Mouse (Mus musculus) intestine, embryonic 16.5 days (tissue): Measurements from ENCODE around the gene Prss36. TPM values are rescaled to one million over a fixed set of nuclear protein-coding genes. Genes with fewer than 3 reads are reported as not detected.
"Not testable (repeated sequence)": the region's sequence is repeated elsewhere in the genome, so short reads cannot be mapped to it uniquely, and the experiment has no call there.

Experiments
- ATAC-seq: fragments of 200-750 bp; cut with Nextera tagmentation; 2 replicates; pipeline ENCODE4 v1.8.0; 2017; ENCODE audit warnings: moderate TSS enrichment, moderate library complexity
- H3K27ac ChIP-seq: fragments of 300-500 bp; sonication (generic); 2 replicates; pipeline ENCODE4 v1.5.1; 2014; ENCODE audit warnings: mild to moderate bottlenecking, low read length
- H3K27me3 ChIP-seq: fragments of 300-500 bp; sonication (generic); replicated peaks from 2 replicates; pipeline ENCODE4 v1.6.1; 2014; ENCODE audit warnings: low read length, control low read depth, mixed read lengths; ENCODE audit not compliant: control insufficient read depth, insufficient read depth
- H3K36me3 ChIP-seq: fragments of 300-500 bp; sonication (generic); 2 replicates; pipeline ENCODE4 v1.6.1; 2014; ENCODE audit warnings: low read length, control low read depth; ENCODE audit not compliant: control insufficient read depth, insufficient read depth
- H3K4me1 ChIP-seq: fragments of 300-500 bp; sonication (generic); 2 replicates; pipeline ENCODE4 v1.6.1; 2014; ENCODE audit warnings: low read length, control low read depth, mixed read lengths; ENCODE audit not compliant: control insufficient read depth, insufficient read depth
- H3K4me2 ChIP-seq: fragments of 300-500 bp; sonication (generic); 2 replicates; pipeline ENCODE4 v1.6.1; 2014; ENCODE audit warnings: low read depth, low read length, control low read depth
- H3K4me3 ChIP-seq: fragments of 300-500 bp; sonication (generic); 2 replicates; pipeline ENCODE4 v1.5.1; 2014; ENCODE audit warnings: mild to moderate bottlenecking, low read length
- H3K9ac ChIP-seq: fragments of 300-500 bp; sonication (generic); 2 replicates; pipeline ENCODE4 v1.6.1; 2014; ENCODE audit warnings: low read depth, low read length
- H3K9me3 ChIP-seq: fragments of 300-500 bp; sonication (generic); 2 replicates; pipeline ENCODE4 v1.6.1; 2016; ENCODE audit warnings: low read length, control low read depth; ENCODE audit not compliant: control insufficient read depth
- WGBS: fragments of 180-500 bp; shearing (Covaris S2); extraction: QIAGEN DNeasy Blood & Tissue Kit; methylation state at CpG from one replicate; pipeline ENCODE4 v1.1.7; 2014; 5-methylcytosine and 5-hydroxymethylcytosine counted together
- polyA plus RNA-seq: library from polyadenylated mRNA; unstranded; fragments of >200 nt; fragmentation: Nextera tagmentation; extraction: Ambion mirVana; gene quantifications from 2 replicates; pipeline ENCODE4 v1.2.1, GENCODE M21; 2015

Gene Prss36
- polyA plus RNA-seq, 1 experiment from 2014 or later: 9.6 TPM

GRCm38 (mm10) chr7:127898179-127898956 lies 48.2 kb downstream of the Prss36 start:
- Histone ChIP-seq H3K4me1 (peaks cover 16% of the 10 kb centered on the region), H3K4me3 (no peak overlapping the region), H3K27me3 (no peaks in the 10 kb centered on the region), H3K9me3 (no peaks in the 10 kb centered on the region), H3K36me3 (no peaks in the 10 kb centered on the region), H3K4me2 (no peak overlapping the region), H3K9ac (no peak overlapping the region), H3K27ac (peak overlapping the region; percentile 96)
- ATAC-seq: no peak
- WGBS: 33% methylated on average over 10 of the region's 10 CpGs

GRCm38 (mm10) chr7:127897542-127897941 lies 49.0 kb downstream of the Prss36 start:
- no peaks in the 10 kb centered on the region for H3K36me3 ChIP-seq
- H3K9me3 ChIP-seq: no peaks in the 10 kb centered on the region
- ATAC-seq: no peak
- WGBS: 79% methylated on average over 7 of the region's 7 CpGs
- no peak overlapping the region for H3K4me2 ChIP-seq
- H3K9ac ChIP-seq: no peak overlapping the region
- no peaks in the 10 kb centered on the region for H3K27me3 ChIP-seq
- no peak overlapping the region for H3K27ac ChIP-seq
- H3K4me1 ChIP-seq: peaks cover 16% of the 10 kb centered on the region
- no peak overlapping the region for H3K4me3 ChIP-seq

- peaks cover 16% of the 10 kb centered on the region for H3K4me1 ChIP-seq
- H3K36me3 ChIP-seq: no peaks in the 10 kb centered on the region
- no peak overlapping the region for H3K4me2 ChIP-seq
- no peaks in the 10 kb centered on the region for H3K27me3 ChIP-seq
- H3K27ac ChIP-seq: no peak overlapping the region
- no peak for ATAC-seq
- H3K9ac ChIP-seq: no peak overlapping the region
- H3K4me3 ChIP-seq: no peak overlapping the region
- H3K9me3 ChIP-seq: no peaks in the 10 kb centered on the region
- WGBS: 52% methylated on average over 13 of the region's 13 CpGs
These were observed 50.1 kb downstream of the Prss36 start for GRCm38 (mm10) chr7:127896384-127896783.

GRCm38 (mm10) chr7:127895891-127896290 lies 50.6 kb downstream of the Prss36 start:
- not testable (repeated sequence) for ATAC-seq, H3K9me3 ChIP-seq, H3K36me3 ChIP-seq, H3K27me3 ChIP-seq, H3K9ac ChIP-seq
- peak overlapping the region; percentile 72; the same call in 1 of the 2 replicates for H3K4me3 ChIP-seq
- peaks cover 16% of the 10 kb centered on the region for H3K4me1 ChIP-seq
- 61% methylated on average over 7 of the region's 7 CpGs for WGBS
- peak overlapping the region; percentile 16; the same call in 1 of the 2 replicates for H3K4me2 ChIP-seq
- 0 out of 2 replicates have a peak overlapping the region, but pooled peaks have one; percentile 92 for H3K27ac ChIP-seq

- Histone ChIP-seq H3K4me2 (peak within 1 kb of the TSS; percentile 86), H3K27me3 (no peaks in the 10 kb centered on the region), H3K4me1 (peaks cover 18% of the 10 kb centered on the region), H3K27ac (peak within 1 kb of the TSS; percentile 92), H3K9ac (peak within 1 kb of the TSS; percentile 79), H3K4me3 (peak within 1 kb of the TSS; percentile 72), H3K36me3 (no peaks in the 10 kb centered on the region), H3K9me3 (no peaks in the 10 kb centered on the region)
- ATAC-seq: peak; percentile 92
- under 1% methylated on average over 26 of the region's 26 CpGs for WGBS
These were observed 51.1 kb downstream of the Prss36 start, which contains the start of the genes Gm21974 and Vkorc1 for GRCm38 (mm10) chr7:127895442-127895841. TSS of gene Gm21974 (minus strand) at chr7:127895454. TSS of gene Vkorc1 (minus strand) at chr7:127895617.

- Histone ChIP-seq H3K9ac (peak overlapping the region; percentile 79), H3K4me2 (peak overlapping the region; percentile 86), H3K4me1 (peaks cover 16% of the 10 kb centered on the region), H3K27ac (peak overlapping the region; percentile 92), H3K4me3 (peak overlapping the region; percentile 72), H3K36me3 (no peaks in the 10 kb centered on the region), H3K27me3 (no peaks in the 10 kb centered on the region), H3K9me3 (no peaks in the 10 kb centered on the region)
- ATAC-seq: no peak; the same call in 1 of the 2 replicates
- WGBS: 64% methylated on average over 5 of the region's 5 CpGs
These were observed 52.0 kb downstream of the Prss36 start for GRCm38 (mm10) chr7:127894480-127894879.

- Histone ChIP-seq H3K27me3 (no peaks in the 10 kb centered on the region), H3K27ac (0 out of 2 replicates have a peak within 1 kb of the TSS, but pooled peaks have one; percentile 25), H3K4me3 (no peak within 1 kb of the TSS), H3K4me2 (no peak within 1 kb of the TSS; the same call in 1 of the 2 replicates), H3K9ac (no peak within 1 kb of the TSS), H3K4me1 (peaks cover 18% of the 10 kb centered on the region), H3K9me3 (no peaks in the 10 kb centered on the region), H3K36me3 (peaks cover 10% of the 10 kb centered on the region; the same call in 1 of the 2 replicates)
- peak; percentile 21 for ATAC-seq
- 35% methylated on average over 4 of the region's 4 CpGs for WGBS
These were observed 55.7 kb downstream of the Prss36 start, which contains the start of gene Prss53 for GRCm38 (mm10) chr7:127890798-127891197. TSS of gene Prss53 (minus strand) at chr7:127890970.

GRCm38 (mm10) chr7:127888821-127889220 lies 57.7 kb downstream of the Prss36 start:
- Histone ChIP-seq H3K27ac (no peak overlapping the region), H3K9me3 (no peaks in the 10 kb centered on the region), H3K4me1 (peaks cover 19% of the 10 kb centered on the region), H3K4me2 (no peak overlapping the region), H3K9ac (no peak overlapping the region), H3K27me3 (no peaks in the 10 kb centered on the region), H3K36me3 (peaks cover 17% of the 10 kb centered on the region), H3K4me3 (no peak overlapping the region)
- no peak for ATAC-seq
- 67% methylated on average over 3 of the region's 3 CpGs for WGBS

GRCm38 (mm10) chr7:127887781-127888180 lies 58.7 kb downstream of the Prss36 start:
- no peaks in the 10 kb centered on the region for H3K9me3 ChIP-seq
- H3K4me2 ChIP-seq: no peak overlapping the region
- no peak overlapping the region for H3K27ac ChIP-seq
- WGBS: 79% methylated on average over 3 of the region's 3 CpGs
- no peak overlapping the region for H3K4me3 ChIP-seq
- ATAC-seq: no peak
- peaks cover 27% of the 10 kb centered on the region for H3K36me3 ChIP-seq
- no peaks in the 10 kb centered on the region for H3K27me3 ChIP-seq
- peaks cover 24% of the 10 kb centered on the region for H3K4me1 ChIP-seq
- no peak overlapping the region for H3K9ac ChIP-seq
